Mouse (Mus musculus) liver, embryonic 12.5 days (tissue): Measurements from ENCODE around the gene Cfap44. TPM values are rescaled to one million over a fixed set of nuclear protein-coding genes. Genes with fewer than 3 reads are reported as not detected.

Source experiments
- ATAC-seq: fragments of 200-750 bp; cut with Nextera tagmentation; 2 replicates; pipeline ENCODE4 v1.8.0; 2017; ENCODE audit warnings: moderate number of reproducible peaks, mild to moderate bottlenecking, moderate library complexity
- H3K27ac ChIP-seq: fragments of 300-500 bp; sonication (generic); 2 replicates; pipeline ENCODE4 v1.5.1; 2016; ENCODE audit warnings: mild to moderate bottlenecking
- H3K27me3 ChIP-seq: fragments of 300-500 bp; sonication (generic); replicated peaks from 2 replicates; pipeline ENCODE4 v1.6.1; 2016; ENCODE audit warnings: mild to moderate bottlenecking, moderate library complexity
- H3K36me3 ChIP-seq: fragments of 300-500 bp; sonication (generic); 2 replicates; pipeline ENCODE4 v1.6.1; 2016; ENCODE audit warnings: mild to moderate bottlenecking, moderate library complexity
- H3K4me1 ChIP-seq: fragments of 300-500 bp; sonication (generic); 2 replicates; pipeline ENCODE4 v1.6.1; 2016
- H3K4me2 ChIP-seq: fragments of 300-500 bp; sonication (generic); 2 replicates; pipeline ENCODE4 v1.6.1; 2016; ENCODE audit warnings: mild to moderate bottlenecking, moderate library complexity
- H3K4me3 ChIP-seq: fragments of 300-500 bp; sonication (generic); 2 replicates; pipeline ENCODE4 v1.5.1; 2016; ENCODE audit warnings: mild to moderate bottlenecking, moderate library complexity
- H3K9ac ChIP-seq: fragments of 300-500 bp; sonication (generic); 2 replicates; pipeline ENCODE4 v1.6.1; 2016; ENCODE audit warnings: mild to moderate bottlenecking, moderate library complexity
- H3K9me3 ChIP-seq: fragments of 300-500 bp; sonication (generic); replicated peaks from 2 replicates; pipeline ENCODE4 v1.6.1; 2016; ENCODE audit warnings: mild to moderate bottlenecking, moderate library complexity
- WGBS: fragments of 180-500 bp; shearing (Covaris S2); methylation state at CpG from one replicate; pipeline ENCODE4 v1.1.7; 2016; ENCODE audit not compliant: insufficient replicate concordance; 5-methylcytosine and 5-hydroxymethylcytosine counted together
- polyA plus RNA-seq: library from polyadenylated mRNA; unstranded; fragments of >200 nt; fragmentation: Nextera tagmentation; extraction: Ambion mirVana; gene quantifications from 2 replicates; pipeline ENCODE4 v1.2.1, GENCODE M21; 2016

The Cfap44 gene
- polyA plus RNA-seq = 0.41 and 0.84 TPM in 2 replicates

- Histone ChIP-seq H3K27ac (0 out of 2 replicates have a peak within 1 kb of the TSS, but pooled peaks have one; percentile 14), H3K4me1 (peaks cover 13% of the 10 kb centered on the region), H3K9ac (no peak within 1 kb of the TSS), H3K4me2 (peak within 1 kb of the TSS; percentile 45), H3K27me3 (0 out of 2 replicates have a peak, but pooled peaks cover 4% of the 10 kb centered on the region), H3K4me3 (peak within 1 kb of the TSS; percentile 22; the same call in 1 of the 2 replicates), H3K9me3 (0 out of 2 replicates have a peak, but pooled peaks cover 4% of the 10 kb centered on the region), H3K36me3 (peaks cover 5% of the 10 kb centered on the region)
- peak; percentile 49; the same call in 1 of the 2 replicates for ATAC-seq
- 5% methylated on average over 17 of the region's 17 CpGs for WGBS
Measured at GRCm38 (mm10) chr16:44394577-44395243, at the start of gene Cfap44. TSS of gene Cfap44 (plus strand) at chr16:44394796.

GRCm38 (mm10) chr16:44347071-44347901, 47.3 kb upstream of the Cfap44 start, which contains the start of gene Spice1:
TSS of gene Spice1 (plus strand) at chr16:44347121.
- Histone ChIP-seq H3K4me3 (peak within 1 kb of the TSS; percentile 89), H3K36me3 (no peaks in the 10 kb centered on the region), H3K27ac (peak within 1 kb of the TSS; percentile 98), H3K4me1 (peaks cover 40% of the 10 kb centered on the region), H3K4me2 (peak within 1 kb of the TSS; percentile 77), H3K9me3 (no peaks in the 10 kb centered on the region), H3K9ac (peak within 1 kb of the TSS; percentile 84), H3K27me3 (no peaks in the 10 kb centered on the region)
- ATAC-seq = peak; percentile 98
- 2% methylated on average over 67 of the region's 67 CpGs for WGBS

- ATAC-seq = no peak
- Histone ChIP-seq H3K36me3 (no peaks in the 10 kb centered on the region), H3K4me3 (no peak overlapping the region), H3K4me2 (peak overlapping the region; percentile 77), H3K4me1 (peaks cover 40% of the 10 kb centered on the region), H3K9me3 (no peaks in the 10 kb centered on the region), H3K27ac (0 out of 2 replicates have a peak overlapping the region, but pooled peaks have one; percentile 57), H3K9ac (no peak overlapping the region), H3K27me3 (no peaks in the 10 kb centered on the region)
- 23% methylated on average over 4 of the region's 4 CpGs for WGBS
Measured at GRCm38 (mm10) chr16:44349801-44350397, 44.7 kb upstream of the Cfap44 start.

- H3K4me1 ChIP-seq = peaks cover 30% of the 10 kb centered on the region
- WGBS = 42% methylated on average over 7 of the region's 7 CpGs
- H3K36me3 ChIP-seq = peaks cover 18% of the 10 kb centered on the region
- no peak overlapping the region for H3K4me2 ChIP-seq
- H3K9me3 ChIP-seq = no peaks in the 10 kb centered on the region
- H3K4me3 ChIP-seq = no peak overlapping the region
- no peaks in the 10 kb centered on the region for H3K27me3 ChIP-seq
- no peak for ATAC-seq
- no peak overlapping the region for H3K27ac ChIP-seq
- no peak overlapping the region for H3K9ac ChIP-seq
Measured at GRCm38 (mm10) chr16:44356291-44356690, 38.3 kb upstream of the Cfap44 start.

GRCm38 (mm10) chr16:44357571-44358268, 36.9 kb upstream of the Cfap44 start:
- H3K4me1 ChIP-seq = peaks cover 24% of the 10 kb centered on the region
- no peaks in the 10 kb centered on the region for H3K27me3 ChIP-seq
- H3K36me3 ChIP-seq = peaks cover 28% of the 10 kb centered on the region
- H3K4me3 ChIP-seq = no peak overlapping the region; the same call in 1 of the 2 replicates
- H3K27ac ChIP-seq = 0 out of 2 replicates have a peak overlapping the region, but pooled peaks have one; percentile 19
- no peak overlapping the region for H3K9ac ChIP-seq
- ATAC-seq = peak; percentile 100
- no peaks in the 10 kb centered on the region for H3K9me3 ChIP-seq
- peak overlapping the region; percentile 38 for H3K4me2 ChIP-seq
- WGBS = 63% methylated on average over 4 of the region's 4 CpGs

GRCm38 (mm10) chr16:44361921-44362890, 32.4 kb upstream of the Cfap44 start:
- no peak for ATAC-seq
- H3K36me3 ChIP-seq = peaks cover 45% of the 10 kb centered on the region
- WGBS = 76% methylated on average over 10 of the region's 10 CpGs
- H3K9ac ChIP-seq = no peak overlapping the region
- H3K27ac ChIP-seq = no peak overlapping the region
- no peak overlapping the region for H3K4me2 ChIP-seq
- H3K4me3 ChIP-seq = no peak overlapping the region
- peaks cover 16% of the 10 kb centered on the region for H3K4me1 ChIP-seq
- no peaks in the 10 kb centered on the region for H3K9me3 ChIP-seq
- H3K27me3 ChIP-seq = no peaks in the 10 kb centered on the region

- 65% methylated on average over 7 of the region's 7 CpGs for WGBS
- Histone ChIP-seq H3K4me2 (no peak overlapping the region), H3K27me3 (no peaks in the 10 kb centered on the region), H3K9ac (no peak overlapping the region), H3K4me3 (no peak overlapping the region), H3K4me1 (peaks cover 4% of the 10 kb centered on the region; the same call in 1 of the 2 replicates), H3K27ac (no peak overlapping the region), H3K9me3 (no peaks in the 10 kb centered on the region), H3K36me3 (peaks cover 43% of the 10 kb centered on the region)
- peak; percentile 66 for ATAC-seq
Measured at GRCm38 (mm10) chr16:44365522-44365921, 29.1 kb upstream of the Cfap44 start.

- Histone ChIP-seq H3K27ac (no peak overlapping the region), H3K36me3 (peaks cover 59% of the 10 kb centered on the region), H3K4me1 (no peaks in the 10 kb centered on the region), H3K4me3 (no peak overlapping the region), H3K9me3 (no peaks in the 10 kb centered on the region), H3K27me3 (no peaks in the 10 kb centered on the region), H3K9ac (no peak overlapping the region), H3K4me2 (no peak overlapping the region)
- no peak for ATAC-seq
- WGBS = 57% methylated on average over 4 of the region's 4 CpGs
Measured at GRCm38 (mm10) chr16:44375459-44375858, 19.1 kb upstream of the Cfap44 start.

GRCm38 (mm10) chr16:44380006-44380405, 14.6 kb upstream of the Cfap44 start:
- Histone ChIP-seq H3K9me3 (no peaks in the 10 kb centered on the region), H3K4me2 (no peak overlapping the region), H3K36me3 (peaks cover 48% of the 10 kb centered on the region), H3K27ac (no peak overlapping the region), H3K9ac (no peak overlapping the region), H3K4me1 (no peaks in the 10 kb centered on the region), H3K4me3 (no peak overlapping the region), H3K27me3 (no peaks in the 10 kb centered on the region)
- WGBS = 70% methylated on average over 4 of the region's 4 CpGs
- no peak for ATAC-seq

- no peak overlapping the region for H3K4me2 ChIP-seq
- 86% methylated on average over 5 of the region's 5 CpGs for WGBS
- no peak overlapping the region for H3K4me3 ChIP-seq
- H3K27me3 ChIP-seq = no peaks in the 10 kb centered on the region
- H3K4me1 ChIP-seq = no peaks in the 10 kb centered on the region
- H3K9me3 ChIP-seq = no peaks in the 10 kb centered on the region
- peaks cover 47% of the 10 kb centered on the region for H3K36me3 ChIP-seq
- no peak for ATAC-seq
- H3K27ac ChIP-seq = no peak overlapping the region
- no peak overlapping the region for H3K9ac ChIP-seq
Measured at GRCm38 (mm10) chr16:44381578-44381977, 13.0 kb upstream of the Cfap44 start.
